Mouse (Mus musculus): Measurements from ENCODE around the gene Egfl7. TPM values are rescaled to one million over a fixed set of nuclear protein-coding genes. Genes with fewer than 3 reads are reported as not detected.

Egfl7 gene
- total and polyA plus RNA-seq, 3 experiments: 71.2 to 355 (median 146) TPM

GRCm38 (mm10) chr2:26611054-26611453 is 31.2 kb downstream of the Egfl7 start:
- DNase-seq: no peak

GRCm38 (mm10) chr2:26611896-26612295 is 32.1 kb downstream of the Egfl7 start:
- no peak for DNase-seq

- peak; percentile 47 for DNase-seq
Measured at GRCm38 (mm10) chr2:26614903-26615302, 35.1 kb downstream of the Egfl7 start.

- no peak for DNase-seq
Measured at GRCm38 (mm10) chr2:26615459-26616124, 35.8 kb downstream of the Egfl7 start.

GRCm38 (mm10) chr2:26617331-26617730 is 37.5 kb downstream of the Egfl7 start:
- DNase-seq: no peak

DNA sequence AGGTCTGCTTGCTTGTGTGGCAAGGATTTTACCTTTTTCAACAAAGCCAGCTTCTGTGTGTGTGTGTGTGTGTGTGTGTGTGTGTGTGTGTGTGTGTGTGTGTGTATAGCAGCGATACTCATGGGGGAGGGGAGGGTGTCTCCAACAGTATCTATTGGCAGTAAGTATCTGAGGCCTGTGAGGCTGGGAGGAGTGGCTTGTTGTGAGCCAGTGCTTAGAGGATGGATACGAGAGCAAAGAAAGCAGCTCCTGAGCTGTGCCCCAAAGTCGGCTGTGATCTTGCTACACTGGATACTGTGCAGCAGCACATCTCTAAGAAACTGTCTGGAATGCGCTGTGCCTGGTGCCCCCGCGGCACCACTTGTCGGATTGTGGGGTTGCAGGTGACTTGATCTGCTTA is 38.1 kb downstream of the Egfl7 start:
- DNase-seq: no peak

GRCm38 (mm10) chr2:26621246-26621645 is 41.4 kb downstream of the Egfl7 start:
- DNase-seq: no peak

GRCm38 (mm10) chr2:26622984-26623383 is 43.2 kb downstream of the Egfl7 start:
- DNase-seq: no peak

DNA sequence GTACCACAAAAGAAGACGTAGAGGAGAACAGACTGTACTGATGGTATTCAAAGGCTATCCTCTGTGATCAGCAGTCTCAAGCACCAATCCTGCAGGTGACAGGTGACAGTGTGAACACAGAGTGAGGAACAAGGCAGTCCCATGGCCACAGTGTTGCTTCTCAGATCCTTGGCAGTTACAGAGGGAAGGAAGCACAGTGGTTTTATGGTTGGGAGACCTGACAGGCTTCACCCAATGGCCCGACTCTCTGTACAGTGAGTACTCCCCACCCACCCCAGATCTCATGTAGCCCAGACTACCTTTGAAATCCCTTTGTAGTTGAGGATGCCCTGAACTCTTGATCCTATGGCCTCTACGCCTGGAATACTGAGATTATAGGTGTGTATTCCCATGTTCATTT is 45.6 kb downstream of the Egfl7 start:
- no peak for DNase-seq

DNA sequence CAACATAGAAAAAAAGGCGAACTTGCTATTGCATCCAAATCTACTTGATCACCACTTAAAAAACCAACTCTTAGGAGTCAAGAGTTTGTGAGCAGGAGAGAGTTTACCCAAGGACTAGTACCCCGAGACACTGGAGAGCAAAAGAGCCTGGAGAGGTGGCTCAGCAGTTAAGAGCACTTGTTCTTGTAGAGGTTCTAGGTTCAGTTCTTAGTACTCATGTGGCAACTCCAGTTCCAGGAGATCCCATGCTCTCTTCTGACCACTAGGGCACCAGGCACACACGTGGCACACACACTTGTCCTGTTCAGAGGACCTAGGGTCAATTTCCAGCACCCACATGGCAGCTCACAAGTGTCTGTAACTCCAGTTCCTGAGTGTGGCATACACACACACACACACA is 46.3 kb downstream of the Egfl7 start:
- no peak for DNase-seq

- DNase-seq: peak; percentile 84
Measured at GRCm38 (mm10) chr2:26627921-26628739, 48.3 kb downstream of the Egfl7 start, which contains the start of gene Fam69b. Gene Fam69b (plus strand): TSS chr2:26628457.

DNA sequence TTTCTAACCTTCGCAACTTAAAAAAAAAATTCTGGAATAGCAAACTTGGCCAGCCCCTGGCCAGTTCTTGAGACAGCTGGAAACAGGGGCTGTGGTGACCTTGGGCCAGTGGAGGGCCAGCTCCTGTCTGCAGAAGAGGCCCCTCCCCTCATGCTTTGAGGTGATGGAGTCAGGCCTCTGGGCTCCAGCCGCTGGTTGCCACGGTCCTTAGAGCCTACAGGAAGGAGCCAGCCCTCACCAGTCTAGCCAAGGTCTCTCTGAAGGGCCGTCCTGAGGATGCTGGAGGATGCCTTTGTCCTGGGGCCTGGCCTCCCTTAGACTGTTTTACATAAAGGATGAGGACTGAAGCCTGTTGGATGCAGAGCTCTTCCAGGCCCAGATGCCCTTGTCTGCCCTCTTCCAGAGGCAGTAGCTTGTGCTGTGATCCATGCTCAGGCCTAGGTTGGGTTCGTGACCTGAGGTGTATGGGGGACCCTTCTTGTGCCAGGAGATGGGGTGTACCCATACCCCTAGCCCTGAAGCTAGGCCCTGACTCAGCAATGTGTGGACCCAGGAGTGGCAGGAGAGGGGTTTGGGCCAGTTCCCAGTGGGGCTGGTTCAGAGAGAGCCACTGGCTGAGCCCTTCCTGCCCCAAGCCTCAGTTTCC is 49.1 kb downstream of the Egfl7 start:
- DNase-seq: no peak

DNA sequence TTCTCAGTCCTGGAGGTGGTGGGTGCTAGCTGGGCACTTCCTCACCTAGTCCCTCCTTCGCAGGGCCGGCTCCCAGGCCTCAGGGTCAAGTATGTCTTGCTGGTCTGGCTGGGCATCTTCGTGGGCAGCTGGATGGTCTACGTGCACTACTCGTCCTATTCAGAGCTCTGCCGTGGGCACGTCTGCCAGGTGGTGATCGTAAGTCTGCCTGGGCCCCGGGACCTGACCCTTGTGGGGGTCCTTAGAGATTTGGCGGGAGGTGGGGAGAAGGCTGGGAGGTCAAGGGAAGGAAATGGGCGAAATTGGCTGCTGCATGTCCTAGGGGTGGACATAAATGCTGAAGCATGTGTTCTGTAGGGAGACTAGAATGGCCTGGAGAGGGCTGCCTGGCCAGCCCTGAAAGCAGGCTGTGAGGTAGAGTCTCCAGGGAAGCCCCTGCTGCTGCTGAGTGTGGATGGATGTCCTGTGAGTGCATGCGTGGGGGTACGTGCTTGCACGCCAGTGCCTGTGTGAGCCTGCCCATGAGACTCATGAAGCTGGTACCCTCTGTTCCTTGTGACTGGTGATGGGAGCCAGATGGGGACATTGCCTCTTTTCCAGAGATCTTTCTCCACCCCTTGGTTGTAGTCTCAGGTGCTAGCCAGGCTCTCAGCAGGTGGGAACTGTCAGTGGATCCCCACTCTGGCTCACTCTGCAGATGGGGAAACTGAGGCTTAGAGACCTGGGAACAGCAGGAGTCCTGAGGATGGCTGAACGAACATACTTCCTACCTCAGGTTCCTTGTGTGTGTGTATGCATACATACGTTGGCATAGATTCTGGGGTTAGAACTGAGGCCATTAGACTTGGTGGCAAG is 53.0 kb downstream of the Egfl7 start:
- DNase-seq: no peak

DNA sequence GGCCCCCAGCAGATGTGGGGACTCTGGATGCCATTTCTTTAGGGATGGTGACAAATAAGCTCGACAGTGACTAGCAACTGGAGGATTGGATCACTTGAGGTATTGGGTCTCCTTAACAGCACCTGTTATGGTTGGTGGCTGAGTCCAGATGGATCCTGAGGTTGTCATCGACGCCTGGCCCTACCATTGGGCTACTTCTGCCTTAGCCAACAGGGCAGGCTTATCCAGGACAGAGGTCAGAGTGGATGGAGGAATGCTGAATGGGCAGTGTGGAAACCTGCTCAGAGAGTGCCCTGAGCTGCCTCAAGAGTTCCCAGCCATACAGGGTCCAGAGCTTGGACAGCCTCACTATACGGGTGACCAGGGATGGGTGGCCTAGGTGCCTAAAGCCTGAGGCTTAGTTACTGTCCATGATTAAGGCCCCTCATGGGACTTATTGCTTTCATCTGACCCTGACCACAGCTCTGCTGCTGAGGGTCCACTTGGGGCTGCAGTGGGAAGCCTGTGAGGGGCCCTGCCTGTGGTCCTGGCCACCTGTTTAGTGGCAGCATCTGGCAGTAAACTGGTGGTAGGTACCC is 54.2 kb downstream of the Egfl7 start:
- no peak for DNase-seq

DNA sequence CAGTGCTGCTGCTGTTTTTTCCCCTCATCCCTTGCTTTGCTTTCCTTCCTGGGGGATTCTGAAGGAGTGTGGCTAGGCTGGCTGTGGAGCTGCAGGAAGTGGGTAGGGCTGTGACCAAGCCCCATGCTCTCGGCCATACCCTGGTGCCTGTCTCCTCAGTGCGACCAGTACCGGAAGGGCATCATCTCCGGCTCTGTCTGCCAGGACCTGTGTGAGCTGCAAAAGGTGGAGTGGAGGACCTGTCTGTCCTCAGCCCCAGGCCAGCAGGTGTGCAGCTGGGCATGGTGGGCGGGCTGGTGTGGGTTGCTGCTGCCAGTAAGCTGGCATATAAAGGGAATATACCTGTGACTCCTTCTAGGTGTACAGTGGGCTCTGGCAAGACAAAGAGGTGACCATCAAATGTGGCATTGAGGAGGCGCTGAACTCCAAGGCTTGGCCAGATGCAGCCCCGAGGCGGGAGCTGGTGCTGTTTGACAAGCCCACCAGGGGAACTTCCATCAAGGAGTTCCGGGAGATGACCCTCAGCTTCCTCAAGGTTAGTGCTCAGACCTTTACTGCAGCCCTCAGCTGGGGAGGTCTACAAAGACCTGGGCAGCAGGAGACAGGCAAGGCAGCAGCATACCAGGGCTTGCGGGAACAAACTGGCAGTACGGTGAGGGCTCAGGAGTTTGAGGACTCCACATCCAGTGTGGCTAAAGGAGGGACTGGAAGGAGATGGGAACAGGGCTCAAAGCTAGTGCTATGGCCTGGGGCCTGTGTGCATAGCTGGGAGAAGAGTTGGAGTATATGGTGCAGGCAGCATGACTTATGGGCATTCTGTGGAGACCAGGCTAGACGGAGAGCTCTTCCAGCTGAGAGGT is 55.0 kb downstream of the Egfl7 start:
- no peak for DNase-seq

GRCm38 (mm10) chr2:26635489-26636324 is 55.9 kb downstream of the Egfl7 start:
- no peak for DNase-seq

DNA sequence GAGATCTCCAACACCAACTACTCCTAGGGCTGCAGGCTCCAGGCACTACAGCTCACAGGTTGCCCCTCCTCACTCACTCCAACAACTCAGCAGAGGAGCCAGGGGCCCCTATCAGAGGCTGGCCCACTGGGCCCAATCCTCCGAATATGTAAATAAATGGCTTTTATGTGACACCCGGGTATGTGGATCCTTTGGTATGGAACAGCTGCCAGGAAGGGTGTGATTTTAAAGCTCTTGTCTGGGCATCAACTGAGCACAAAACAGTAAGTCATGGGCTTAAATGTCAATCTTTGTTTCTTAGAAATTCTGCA is 56.5 kb downstream of the Egfl7 start:
- DNase-seq: no peak

- no peak for DNase-seq
Measured at GRCm38 (mm10) chr2:26637316-26637932, 57.6 kb downstream of the Egfl7 start.

GRCm38 (mm10) chr2:26638039-26638438 is 58.2 kb downstream of the Egfl7 start:
- no peak for DNase-seq
